Mouse (Mus musculus) gastrocnemius, adult 8-10 months (tissue): ENCODE data around the gene Samd10. TPM values are rescaled to one million over a fixed set of nuclear protein-coding genes. Genes with fewer than 3 reads are reported as not detected.

Experiments used
- DNase-seq, 2 experiments: peaks; one replicate each; pipeline ENCODE4 v3.0.0; 2022; ENCODE audit warnings: low spot score in 2 of 2
- total RNA-seq, 4 experiments: library from RNA; stranded (reverse); gene quantifications; 2 replicates each; pipeline ENCODE4 v1.2.4; 2022

The Samd10 gene
- total RNA-seq = 1 to 10 TPM; 1.7 to 4.6 (median 3.7) TPM

DNA sequence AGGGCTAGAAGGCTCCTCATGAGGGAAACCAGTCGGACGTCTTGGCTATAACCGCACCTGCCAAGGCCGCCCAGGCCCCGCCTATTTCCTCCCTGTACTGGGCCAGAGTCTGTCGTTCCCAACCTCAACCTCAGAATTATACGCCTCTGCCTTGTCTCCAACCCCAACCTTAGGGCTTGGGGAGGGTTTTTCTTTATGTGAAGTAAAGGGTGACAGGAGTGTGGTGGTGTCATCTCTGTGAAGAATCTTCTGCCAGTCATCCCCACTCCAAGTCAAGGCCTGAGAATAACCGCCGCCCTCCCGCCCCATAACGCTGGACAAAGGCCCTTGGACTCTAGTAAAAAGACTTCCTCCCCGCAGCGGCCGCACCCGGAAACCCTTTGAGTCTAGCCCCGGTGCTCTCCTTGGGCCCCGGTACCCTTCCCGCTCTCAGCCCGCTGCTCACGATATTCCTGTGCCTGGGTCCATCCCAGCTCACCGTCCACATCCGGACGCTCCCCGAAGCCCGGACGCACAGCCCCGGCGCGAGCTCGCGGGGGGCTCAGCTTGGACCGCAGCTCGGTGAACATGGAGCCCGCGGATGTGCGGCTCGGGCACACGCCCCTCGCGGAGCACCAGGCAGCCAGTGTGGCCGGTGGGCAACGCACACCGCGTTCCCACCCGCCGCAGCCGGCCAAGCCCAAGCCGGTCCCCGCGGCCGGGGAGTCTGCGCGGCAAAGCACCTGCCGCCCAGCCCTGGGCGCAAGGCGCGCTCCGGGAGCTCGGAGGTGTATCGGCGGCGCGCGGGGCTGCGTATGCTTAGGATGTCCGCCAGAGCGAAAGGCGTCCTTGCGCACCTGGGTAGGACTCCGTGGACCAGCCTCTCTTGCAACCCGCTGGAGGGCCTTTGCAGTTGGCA lies at the start of gene Samd10:
Gene Samd10, minus strand, starts transcription at position 759 of the 898 bp plus-strand sequence.
- no peak for DNase-seq

DNA sequence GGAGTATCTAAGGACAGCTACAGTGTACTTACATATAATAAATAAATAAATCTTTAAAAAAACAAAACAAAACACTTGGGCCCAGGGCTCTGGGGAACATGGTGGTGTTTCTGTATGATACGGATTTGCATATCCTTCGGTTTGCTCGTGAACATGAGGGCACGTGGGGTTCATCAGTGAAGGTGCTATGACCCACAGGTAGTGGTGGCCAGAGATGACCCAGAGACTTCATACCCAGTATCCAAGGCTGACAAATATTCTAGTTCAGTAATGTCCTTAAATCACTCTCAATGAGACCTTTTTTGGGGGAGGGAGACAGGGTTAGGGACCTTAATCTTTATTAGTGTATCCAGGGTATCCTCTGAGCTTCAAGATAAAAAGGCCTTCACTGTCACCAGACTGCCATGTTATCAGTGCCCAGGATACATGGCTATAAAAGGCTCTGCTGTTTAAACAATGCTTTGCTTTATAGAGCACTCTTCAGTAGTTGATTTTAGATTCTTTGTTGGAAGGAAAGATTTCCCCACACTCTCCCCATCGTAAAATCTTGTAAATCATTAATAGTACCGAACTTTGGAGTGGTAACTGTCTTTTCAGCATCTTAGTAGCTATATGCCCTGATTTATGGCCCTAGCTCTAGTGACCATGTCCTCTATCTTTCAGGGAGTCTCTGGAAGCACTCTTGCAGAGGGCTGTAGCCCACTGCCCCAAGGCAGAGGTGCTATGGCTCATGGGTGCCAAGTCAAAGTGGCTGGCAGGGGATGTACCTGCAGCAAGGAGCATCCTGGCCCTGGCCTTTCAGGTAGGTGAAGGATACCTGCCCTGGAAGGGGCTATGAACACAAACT lies 47.8 kb upstream of the Samd10 start:
- DNase-seq = no peak

DNA sequence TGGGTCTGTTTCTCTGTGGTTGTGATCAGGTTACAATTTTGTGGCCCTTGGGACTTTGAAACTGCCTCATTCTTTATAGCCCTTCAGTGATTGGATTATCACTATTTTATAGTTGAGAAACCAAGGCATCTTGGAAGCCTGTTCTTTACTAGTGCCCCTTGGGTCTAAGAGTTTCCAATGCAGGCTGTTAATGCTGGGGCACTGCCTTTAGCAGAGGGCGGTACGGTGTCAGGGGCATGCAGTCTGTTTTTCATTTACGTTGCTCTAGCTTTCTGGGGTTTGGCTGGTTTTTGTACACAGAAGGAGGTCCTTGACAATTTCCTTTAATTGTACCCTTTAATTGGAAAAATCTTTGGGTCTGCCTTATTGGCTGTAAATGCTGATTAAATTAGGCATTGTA lies 46.7 kb upstream of the Samd10 start:
- DNase-seq = no peak

DNA sequence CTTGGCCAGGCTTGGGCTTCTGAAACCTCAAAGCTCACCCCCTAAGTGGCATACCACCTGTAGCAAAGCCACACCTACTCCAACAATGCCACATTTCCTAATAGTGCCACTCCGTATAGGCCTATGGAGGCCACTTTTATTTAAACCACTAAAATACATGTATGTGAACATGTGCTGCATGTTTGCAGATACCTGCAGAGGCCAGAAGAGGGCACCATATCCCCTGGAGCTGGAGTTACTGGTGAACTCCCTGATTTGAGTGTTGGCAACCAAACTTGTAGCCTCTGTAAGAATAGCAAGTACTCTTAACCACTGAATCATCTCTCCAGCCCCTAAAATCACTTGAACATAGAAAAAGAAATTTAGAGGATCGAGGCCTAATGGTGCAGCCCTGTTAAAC lies 45.3 kb upstream of the Samd10 start:
- DNase-seq = no peak

DNA sequence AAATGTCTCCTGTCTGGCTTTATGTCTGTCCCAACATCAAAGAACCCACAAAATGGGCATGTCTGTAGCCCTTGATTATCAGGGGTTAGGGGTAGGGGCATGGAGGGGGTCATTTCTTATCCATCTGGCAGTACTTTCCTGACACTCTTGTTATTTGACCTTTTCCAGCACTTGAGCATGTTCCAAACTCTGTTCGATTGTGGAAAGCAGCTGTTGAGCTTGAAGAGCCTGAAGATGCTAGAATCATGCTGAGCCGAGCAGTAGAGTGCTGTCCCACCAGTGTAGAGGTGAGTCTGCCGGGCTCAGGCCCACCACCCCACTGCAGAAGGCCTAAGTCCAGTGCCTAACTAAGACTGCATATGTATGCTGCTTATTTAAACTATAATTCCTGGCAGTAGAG lies 36.9 kb upstream of the Samd10 start:
- no peak for DNase-seq

DNA sequence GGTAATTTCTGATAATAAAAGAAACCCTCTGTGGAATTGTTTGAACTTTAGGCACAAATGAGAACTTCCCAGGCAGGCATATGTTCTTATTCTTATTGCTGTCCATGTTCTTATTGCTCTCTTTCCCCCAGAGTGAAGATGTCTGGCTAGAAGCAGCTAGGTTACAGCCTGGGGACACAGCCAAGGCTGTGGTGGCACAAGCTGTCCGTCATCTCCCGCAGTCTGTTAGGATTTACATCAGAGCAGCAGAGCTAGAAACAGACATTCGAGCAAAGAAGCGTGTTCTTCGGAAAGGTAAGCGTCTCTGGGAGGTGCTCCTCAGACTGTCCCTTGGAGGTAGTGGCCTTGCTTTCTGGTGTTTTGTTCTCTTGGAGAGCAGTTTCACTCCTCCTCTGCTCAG lies 33.6 kb upstream of the Samd10 start:
- DNase-seq = no peak

DNA sequence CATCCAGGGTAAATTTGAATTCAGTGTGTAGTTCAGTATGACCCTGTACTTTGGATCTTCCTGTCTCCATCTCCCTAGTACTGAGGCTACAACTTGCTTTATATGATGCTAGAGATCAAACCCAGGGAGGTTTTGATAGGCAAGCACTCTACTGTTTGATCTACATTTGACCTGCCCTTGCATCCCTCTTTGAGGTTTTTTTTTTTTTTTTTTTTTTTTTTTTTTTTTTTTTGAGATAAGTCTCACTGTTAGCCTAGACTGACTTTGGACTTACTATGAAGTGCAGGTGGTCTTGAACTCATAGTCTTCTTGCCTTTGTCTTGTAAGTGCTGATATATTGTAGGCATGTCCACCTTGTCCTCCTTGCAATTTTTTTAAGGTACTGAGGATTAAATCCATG lies 29.5 kb upstream of the Samd10 start:
- DNase-seq = no peak

DNA sequence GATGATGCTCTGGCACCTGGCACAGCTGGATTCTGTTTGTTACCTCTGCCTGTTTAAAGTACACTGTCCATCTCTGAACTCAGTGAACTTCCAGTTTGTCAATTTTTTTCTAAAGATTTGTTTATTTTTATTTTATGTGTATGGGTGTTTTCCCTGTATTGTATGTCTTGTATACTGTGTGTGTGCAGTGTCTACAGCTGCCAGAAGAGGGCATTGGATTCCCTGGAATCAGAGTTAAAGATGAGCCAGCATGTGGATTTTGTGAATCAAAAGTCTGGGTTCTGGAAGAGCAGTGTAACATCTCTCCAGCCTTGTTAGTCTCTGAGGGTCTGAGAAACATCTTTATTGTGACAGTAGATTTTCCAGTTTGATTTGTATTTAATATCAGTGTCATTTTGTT lies 24.4 kb upstream of the Samd10 start:
- no peak for DNase-seq

DNA sequence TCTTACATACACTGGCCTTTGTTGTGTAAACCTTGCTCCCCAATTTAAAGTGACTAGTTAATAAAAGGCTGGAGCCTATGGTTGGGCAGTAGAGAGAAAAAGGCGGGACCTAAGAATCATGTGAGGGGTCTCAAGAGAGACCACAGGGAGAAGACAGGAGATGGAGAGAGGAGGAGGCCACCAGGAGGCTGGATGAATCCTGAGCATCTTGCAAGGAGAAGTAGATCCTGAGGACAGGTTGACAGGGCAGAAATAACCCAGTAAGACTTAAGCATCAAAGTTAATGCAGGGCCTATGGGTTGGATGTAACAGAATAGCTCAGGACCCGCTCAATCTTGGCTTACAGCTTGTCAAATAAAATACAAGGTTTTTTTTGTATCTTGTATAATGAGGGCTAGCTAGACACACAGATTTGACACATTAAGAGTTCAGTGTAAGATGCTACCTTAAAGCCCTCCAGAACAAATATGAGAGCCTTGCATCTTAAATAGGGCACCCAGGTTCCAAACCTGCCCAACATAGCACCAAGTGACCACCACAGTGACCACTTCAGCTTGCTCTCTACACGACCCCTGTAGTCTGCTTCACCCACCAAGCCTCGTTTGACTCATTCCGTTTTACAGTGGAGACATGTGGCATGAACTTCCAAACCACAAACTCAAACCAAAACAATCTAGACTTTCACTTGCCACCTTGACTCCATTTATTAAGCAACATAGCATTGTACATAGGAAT lies 19.9 kb upstream of the Samd10 start:
- DNase-seq = no peak

DNA sequence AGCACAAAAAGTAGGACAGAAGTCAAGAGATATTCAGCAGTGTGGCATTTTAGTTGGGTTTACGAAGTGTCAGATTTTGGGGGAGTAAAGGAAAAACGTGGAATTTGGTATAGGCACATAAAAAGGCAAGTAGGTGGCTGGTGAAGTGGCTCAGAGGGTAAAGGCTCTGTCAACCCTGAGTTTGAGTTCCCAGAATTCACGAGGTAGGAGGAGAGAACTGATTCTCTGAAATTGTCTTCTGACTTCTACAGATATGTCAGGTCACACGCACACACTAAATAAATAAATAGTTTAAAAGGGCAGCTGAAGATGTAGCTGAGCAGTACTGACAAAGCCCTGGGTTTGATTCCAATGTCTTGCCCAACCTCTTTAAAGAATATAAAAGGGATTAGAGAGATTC lies 3.4 kb upstream of the Samd10 start:
- DNase-seq = no peak

DNA sequence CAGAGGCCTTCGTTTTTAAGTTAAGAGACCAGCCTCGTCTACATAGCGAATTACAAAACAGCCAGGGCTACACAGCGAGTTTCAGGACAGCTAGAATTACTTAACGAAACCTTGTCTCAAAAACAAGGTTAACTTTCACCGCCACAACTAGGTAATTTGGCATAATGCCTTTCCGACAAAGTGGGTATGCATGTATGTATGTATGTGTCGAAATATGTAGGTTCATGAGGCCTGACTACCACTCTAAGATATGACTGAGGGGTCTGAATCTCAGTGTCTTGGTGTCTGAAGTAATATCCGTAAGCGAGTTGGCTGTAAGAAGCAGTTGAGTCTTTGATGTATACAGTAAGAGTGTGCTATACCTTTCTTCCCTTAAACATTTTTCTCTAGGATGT lies 2.7 kb upstream of the Samd10 start:
- no peak for DNase-seq

DNA sequence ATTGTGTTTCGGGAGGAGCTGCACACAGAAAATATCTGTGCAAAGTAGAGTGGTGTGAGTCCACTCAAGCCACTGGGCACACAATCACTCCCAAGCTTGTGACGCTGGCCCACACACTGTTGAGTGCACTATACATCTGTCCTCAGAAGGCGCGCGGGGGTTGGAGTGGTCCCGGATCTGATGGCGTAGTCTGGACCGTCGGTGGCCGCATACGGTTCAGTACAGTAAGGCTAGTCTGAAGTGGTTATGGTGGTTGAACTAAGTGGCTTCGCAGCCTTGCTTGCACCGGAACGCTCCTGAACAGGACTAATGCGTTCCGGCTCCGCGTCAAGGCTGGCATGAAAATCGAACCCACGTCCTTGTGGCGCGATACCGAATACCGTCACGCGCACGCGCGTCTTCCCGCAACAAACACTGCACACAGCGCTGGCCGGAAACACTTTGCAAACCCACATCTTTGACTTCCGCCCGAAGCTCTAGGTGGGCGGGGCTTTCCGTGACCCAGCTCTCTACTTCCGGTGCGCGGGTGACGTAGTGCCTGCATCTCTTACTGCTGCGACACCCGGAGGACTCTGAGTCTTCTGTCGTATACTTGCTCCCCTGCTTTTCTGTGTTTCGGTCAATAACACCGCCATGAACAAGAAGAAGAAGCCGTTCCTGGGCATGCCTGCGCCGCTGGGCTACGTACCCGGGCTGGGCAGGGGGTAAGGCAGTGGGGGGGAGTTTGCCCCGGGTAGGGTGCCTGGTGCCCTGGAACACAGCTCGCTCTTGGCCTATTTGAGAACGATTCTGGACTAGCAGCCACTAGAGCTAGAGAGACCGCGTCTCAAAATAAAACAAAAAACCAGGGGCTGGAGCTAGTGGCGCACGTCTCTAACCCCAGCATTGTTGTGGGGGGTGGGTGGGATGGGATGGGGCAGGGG lies 2.1 kb upstream of the Samd10 start:
- peak; percentile 94 to 96 for DNase-seq

DNA sequence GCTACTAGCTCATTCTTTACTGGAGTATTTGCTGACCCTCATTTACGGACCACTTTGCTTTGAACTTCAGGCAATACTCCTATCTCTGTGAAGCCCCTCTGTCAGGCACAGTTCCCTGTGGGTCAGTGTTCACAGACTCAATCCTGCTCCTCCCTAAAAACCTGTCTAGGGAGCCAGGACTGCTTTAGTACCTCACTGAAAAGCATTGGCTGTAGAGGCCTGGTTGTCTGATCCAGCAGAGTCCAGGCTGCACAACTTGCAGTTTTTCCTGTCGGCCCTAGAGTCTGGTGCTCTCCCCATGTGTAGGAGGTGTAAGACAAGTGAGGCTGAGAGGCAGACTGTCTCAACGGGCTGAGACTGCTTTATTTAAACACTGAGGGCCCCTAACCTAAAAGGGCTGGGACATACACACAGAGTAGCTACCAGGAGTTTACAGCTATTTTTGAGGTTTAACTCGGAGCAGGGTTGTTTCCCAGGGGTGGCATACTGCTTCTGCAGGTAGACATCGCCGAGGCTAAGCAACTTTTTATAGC lies 1.3 kb upstream of the Samd10 start:
- no peak for DNase-seq

DNA sequence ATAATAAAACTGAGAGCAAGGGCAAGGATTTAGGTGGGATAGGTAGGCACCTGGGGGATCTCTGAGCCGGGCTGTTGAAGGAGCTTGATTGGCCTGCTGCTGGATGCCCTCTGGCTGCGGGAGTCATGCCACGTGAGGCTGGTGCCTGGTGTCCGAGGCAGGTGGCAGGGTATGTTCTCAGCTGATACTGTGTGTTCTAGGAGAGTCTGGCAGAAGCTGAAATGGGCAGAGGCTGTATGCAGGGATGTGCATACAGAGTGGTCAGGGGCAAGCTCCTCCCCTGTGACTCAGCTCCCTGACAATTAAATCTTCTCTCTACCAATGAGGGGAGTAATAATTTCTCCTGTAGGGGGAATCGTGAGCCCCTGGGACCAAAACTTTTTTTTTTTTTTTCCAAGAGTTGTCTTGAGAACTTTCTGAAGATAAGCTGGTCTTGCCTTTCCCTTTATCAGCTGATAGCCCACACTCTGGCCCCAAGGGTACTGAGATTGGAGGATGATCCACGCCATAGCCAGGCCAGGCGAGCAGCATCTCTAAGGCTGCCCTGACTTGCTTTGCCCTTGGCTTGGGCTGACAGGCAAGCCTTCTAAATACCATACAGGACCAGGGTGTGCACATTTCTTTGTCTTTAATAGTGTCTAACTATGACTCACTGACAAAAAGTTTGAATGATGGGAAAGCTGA lies 1.5 kb downstream of the Samd10 start:
- no peak for DNase-seq

DNA sequence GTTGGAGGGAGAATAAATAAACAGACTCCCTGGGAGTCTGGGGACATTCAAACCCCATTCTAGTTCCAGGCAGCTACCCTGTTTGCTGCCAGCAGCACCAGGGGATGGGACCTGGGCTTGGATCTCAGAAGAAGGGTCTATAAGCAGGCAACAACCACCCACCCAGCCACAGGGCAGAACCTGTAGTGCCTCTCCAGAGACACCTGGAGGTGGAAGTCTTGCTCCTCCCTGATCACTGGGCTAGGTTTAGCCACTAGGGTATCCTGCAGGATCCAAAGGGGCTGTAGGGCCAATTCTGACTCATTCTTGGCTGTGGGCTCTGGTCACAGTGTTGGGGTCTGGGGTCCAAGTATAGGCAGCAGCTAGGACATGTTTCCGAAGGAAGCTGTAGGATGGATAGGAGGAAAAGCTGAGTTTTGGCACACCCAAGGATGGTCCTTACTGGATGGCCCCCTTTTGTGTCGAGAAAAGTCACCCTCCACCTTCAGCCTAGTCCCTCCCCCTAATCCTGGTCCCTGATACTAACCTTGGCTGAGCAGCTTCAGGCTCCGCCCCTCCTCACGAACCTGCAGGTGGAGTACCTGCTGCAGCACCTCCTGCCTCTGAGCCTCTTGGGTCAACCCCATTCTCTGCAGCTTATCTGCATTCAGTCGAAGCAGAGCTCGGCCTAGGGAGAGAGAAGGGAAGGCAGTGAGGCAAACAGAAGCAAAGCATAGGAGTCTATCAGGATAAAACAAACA lies 2.6 kb downstream of the Samd10 start:
- DNase-seq = no peak

DNA sequence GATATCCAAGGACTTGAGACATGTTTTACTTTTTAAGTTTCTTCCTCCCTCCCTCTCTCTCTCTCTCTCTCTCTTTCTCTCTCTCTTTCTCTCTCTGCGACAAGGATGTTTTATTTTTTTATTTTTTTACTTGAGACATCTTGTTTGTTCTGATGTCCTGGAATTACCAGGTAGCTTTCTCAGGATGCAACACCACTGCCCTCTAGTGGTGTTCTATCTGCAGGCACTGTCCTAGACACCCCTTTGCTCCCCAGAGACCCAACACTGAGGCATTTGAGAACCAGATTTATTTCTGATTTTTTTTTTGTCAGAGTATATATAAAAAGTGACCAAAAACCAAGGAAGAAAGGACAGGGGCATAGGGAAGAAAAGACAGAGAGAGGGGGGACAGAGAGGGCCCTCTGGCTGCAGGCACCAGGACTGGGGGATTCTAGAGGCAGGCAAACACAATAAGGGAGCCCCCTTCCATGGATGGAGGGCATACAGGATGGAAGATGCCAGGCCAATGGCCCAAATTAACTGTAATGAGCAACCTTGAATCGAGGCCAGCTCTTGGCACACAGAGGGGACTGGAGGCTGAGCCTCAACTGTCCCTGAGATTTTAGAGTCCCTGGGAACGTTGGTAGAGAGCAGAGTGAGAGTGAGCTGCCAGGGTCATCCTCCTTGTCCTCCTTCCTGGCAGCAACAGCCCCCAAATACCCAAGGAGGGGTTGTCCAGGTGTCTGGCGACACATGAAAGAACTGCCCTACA lies 3.9 kb downstream of the Samd10 start:
- DNase-seq = no peak

DNA sequence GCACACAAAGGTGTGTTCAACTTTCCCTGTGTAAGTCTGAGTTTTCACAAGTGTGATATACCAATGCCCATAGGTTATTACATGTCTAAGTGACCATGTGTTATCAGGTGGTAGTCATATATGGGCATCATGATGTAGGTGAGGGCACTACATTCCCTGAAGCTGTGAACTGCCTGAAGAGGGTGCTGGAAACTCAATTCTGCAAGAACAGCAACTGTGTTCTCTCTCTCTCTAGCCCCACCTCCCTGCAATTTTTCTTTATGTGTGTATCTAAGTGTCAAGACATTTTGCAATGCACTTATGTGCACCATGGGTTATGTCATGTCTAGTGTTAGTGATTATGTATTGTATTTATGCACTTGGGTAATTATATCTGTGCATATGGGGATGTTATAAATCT lies 5.1 kb downstream of the Samd10 start:
- DNase-seq = no peak

DNA sequence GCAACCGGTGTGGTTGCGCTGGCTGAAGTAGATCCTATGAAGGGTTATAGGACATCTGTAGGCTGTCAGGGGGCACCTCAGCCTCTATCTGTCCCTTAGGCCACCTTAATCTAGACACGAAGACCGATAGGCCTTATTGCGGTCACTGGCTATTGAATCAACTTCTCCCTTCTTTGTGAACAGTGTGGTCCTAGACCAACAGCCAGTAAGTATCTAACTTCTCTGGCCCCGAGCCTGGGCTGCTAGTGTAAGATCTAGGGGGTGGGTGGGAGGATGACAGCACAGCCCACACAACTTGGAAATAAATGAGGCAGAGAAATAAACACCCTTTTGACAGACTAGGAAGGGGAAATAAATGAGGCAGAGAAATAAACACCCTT lies 6.0 kb downstream of the Samd10 start:
- no peak for DNase-seq
